Mouse (Mus musculus) heart, postnatal 25 days (tissue): ENCODE measurements around the gene Ergic3. TPM values are rescaled to one million over a fixed set of nuclear protein-coding genes. Genes with fewer than 3 reads are reported as not detected.

ENCODE experiments used
- DNase-seq: peaks from one replicate; pipeline ENCODE4 v3.0.0; 2022; ENCODE audit warnings: low spot score
- intact Hi-C: fragments of 180-260 bp; cut with DNase I; formaldehyde crosslinking; loops from one replicate; pipeline ENCODE4 v1.15.1; 2025
- total RNA-seq, 2 experiments: library from RNA; stranded (reverse); gene quantifications; 2 replicates each; pipeline ENCODE4 v1.2.3; 2021

Gene Ergic3
- total RNA-seq, 2 experiments from 2014 or later, result 59.4 to 62.7 TPM

DNA sequence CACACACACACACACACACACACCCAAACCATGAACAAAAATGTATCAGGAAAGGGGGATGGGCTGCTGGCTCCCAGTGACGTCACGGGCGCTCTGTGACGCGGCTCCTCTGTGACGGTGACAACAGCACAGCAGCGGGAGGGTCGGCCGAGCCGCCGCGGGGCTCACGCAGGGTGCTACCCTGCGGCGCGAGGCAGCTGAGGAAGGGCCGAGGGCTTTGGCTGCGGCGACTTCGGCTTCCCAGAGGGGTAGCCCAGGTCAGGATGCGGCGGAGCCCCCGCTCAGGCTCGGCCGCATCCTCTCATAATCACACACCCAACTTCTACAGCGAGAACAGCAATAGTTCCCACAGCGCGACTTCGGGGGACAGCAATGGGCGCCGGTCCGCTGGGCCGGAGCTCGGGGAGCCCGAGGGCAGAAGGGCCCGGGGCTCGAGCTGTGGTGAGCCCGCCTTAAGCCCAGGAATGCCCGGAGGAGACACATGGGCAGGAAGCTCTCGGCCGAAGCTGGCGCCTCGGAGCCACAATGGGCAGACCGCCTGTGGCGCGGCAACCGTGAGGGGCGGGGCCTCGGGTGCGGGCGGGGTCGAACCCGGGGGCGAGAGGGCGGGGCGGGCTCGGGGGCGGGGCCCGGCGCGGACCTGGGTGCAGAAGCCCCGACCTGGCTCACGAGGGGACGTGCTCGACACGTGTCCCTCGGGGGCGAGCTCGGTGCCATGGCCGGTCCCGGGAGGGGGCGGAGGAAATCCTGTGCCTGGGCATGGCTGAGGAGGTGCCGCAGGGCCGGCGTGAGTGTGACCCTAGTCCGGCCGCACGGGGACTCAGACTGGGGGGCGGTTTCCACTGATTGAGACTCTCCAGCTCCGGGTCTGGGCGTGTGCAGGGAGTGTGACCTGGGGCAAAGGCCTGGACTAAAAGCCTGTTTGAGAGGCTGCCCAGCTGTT lies 57.5 kb downstream of the Ergic3 start, which contains the start of gene Spag4:
Spag4 (plus strand) TSS at position 77 of the 943 bp plus-strand sequence.
- intact Hi-C loops, result no loop called here
- peak; percentile 44 for DNase-seq

GRCm38 (mm10) chr2:156066126-156066525 lies 58.3 kb downstream of the Ergic3 start:
- intact Hi-C loops, result no loop called here
- DNase-seq, result no peak

Other genes with a start within 250 kb of the Ergic3 start
- gene Mmp24, start 232.7 kb upstream of the Ergic3 start, total RNA-seq, result under 1 TPM in 1 of 2 experiments, not detected in 1; 0.08 TPM
- gene BC029722, start 188.6 kb upstream of the Ergic3 start, total RNA-seq, result 10 to 100 TPM; 24.8 to 25.7 TPM
- 10 to 100 TPM; 51.1 to 52.0 TPM for gene Eif6, start 181.1 kb upstream of the Ergic3 start, total RNA-seq
- gene Fam83c, start 173.2 kb upstream of the Ergic3 start, total RNA-seq, result not detected
- gene Uqcc1, start 77.7 kb upstream of the Ergic3 start, total RNA-seq, result 100 to 1,000 TPM; 248 to 268 TPM
- gene Gm15557, start 67.3 kb upstream of the Ergic3 start, total RNA-seq, result not detected
- not detected for gene Gdf5, start 62.7 kb upstream of the Ergic3 start, total RNA-seq
- gene Cep250, start 51.6 kb upstream of the Ergic3 start, total RNA-seq, result 1 to 10 TPM; 4.9 to 5.7 TPM
- gene 6430550D23Rik, start 68 bp upstream of the Ergic3 start, total RNA-seq, result under 1 TPM; 0.10 to 0.61 TPM
- gene Fer1l4, start 44.9 kb downstream of the Ergic3 start, total RNA-seq, result not detected
- gene Spag4, start 57.1 kb downstream of the Ergic3 start, total RNA-seq, result 1 to 10 TPM in 1 of 2 experiments, under 1 TPM in 1; 0.75 to 1.4 TPM
- gene Cpne1, start 103.9 kb downstream of the Ergic3 start, total RNA-seq, result 10 to 100 TPM; 15.6 to 18.4 TPM
- 10 to 100 TPM; 13.2 to 14.2 TPM for gene Rbm12, start 103.9 kb downstream of the Ergic3 start, total RNA-seq
- 10 to 100 TPM; 10.3 to 12.9 TPM for gene Gm28036, start 119.0 kb downstream of the Ergic3 start, total RNA-seq
- gene Romo1, start 136.0 kb downstream of the Ergic3 start, total RNA-seq, result 100 to 1,000 TPM; 324 to 347 TPM
- gene Nfs1, start 136.1 kb downstream of the Ergic3 start, total RNA-seq, result 10 to 100 TPM; 81.0 to 81.3 TPM
- 100 to 1,000 TPM; 140 to 164 TPM for gene Rbm39, start 172.2 kb downstream of the Ergic3 start, total RNA-seq
- 10 to 100 TPM; 14.9 to 15.2 TPM for gene Phf20, start 188.4 kb downstream of the Ergic3 start, total RNA-seq